Comparison of ENCODE assay signal across 2 mouse cellular contexts in genomic region chr10:75797619-75798175, GRCm38 (mm10).
TF ChIP-seq lines count a peak whose summit lies in the region.

No protein-coding gene starts in this region.

TF ChIP-seq in CH12.LX, 34 proteins besides CTCF, POLR2A, EP300 and RAD21:
- TF ChIP-seq CHD2 (IDR thresholded peaks at IDR 0.05; ENCODE audit: low read length) = peak; percentile 81
- 0 out of 2 replicates have a peak, but pooled peaks have one; percentile 4 for TF ChIP-seq BHLHE40 (IDR thresholded peaks at IDR 0.05; ENCODE audit: low read depth, low read length)
- TF ChIP-seq ZC3H11A (IDR thresholded peaks at IDR 0.05; ENCODE audit: low read depth, low read length) = no peak
- TF ChIP-seq MXI1 (IDR thresholded peaks at IDR 0.05; ENCODE audit: low read depth, low read length) = no peak
- no peak for TF ChIP-seq GABPA (IDR thresholded peaks at IDR 0.05; ENCODE audit: insufficient replicate concordance, low read depth, low read length)

TF ChIP-seq in myocyte, 11 proteins besides CTCF, POLR2A, EP300 and RAD21:
- TF ChIP-seq TCF3 (IDR thresholded peaks at IDR 0.05; ENCODE audit: insufficient read length, low read depth) (no peak), CEBPB (IDR thresholded peaks at IDR 0.05; ENCODE audit: insufficient read depth, poor library complexity, severe bottlenecking) (peak; percentile 23; the same call in 1 of the 2 replicates)
